Mouse (Mus musculus) adrenal gland, adult 18-20 months (tissue): ENCODE measurements around the gene Ola1. TPM values are rescaled to one million over a fixed set of nuclear protein-coding genes. Genes with fewer than 3 reads are reported as not detected.

ENCODE experiments used
- total RNA-seq, 2 experiments: library from RNA; stranded (reverse); gene quantifications; 1 replicate in 1 of 2; 2 replicates in 1 of 2; pipeline ENCODE4 v1.2.3; 2021

Ola1 gene
- total RNA-seq, 2 experiments from 2014 or later, result 48.1 to 54.0 TPM

Other genes starting within 250 kb of the Ola1 start
- 10 to 100 TPM; 48.2 to 57.3 TPM for gene Sp3, start 238.5 kb downstream of the Ola1 start, total RNA-seq
- gene Gm11084, start 232.2 kb downstream of the Ola1 start, total RNA-seq, result not detected
- not detected for gene Sp9, start 53.0 kb upstream of the Ola1 start, total RNA-seq
- 10 to 100 TPM; 18.8 to 21.2 TPM for gene Scrn3, start 93.7 kb upstream of the Ola1 start, total RNA-seq
- 10 to 100 TPM; 12.9 to 16.7 TPM for gene Cir1, start 93.8 kb upstream of the Ola1 start, total RNA-seq
- gene Gpr155, start 167.6 kb upstream of the Ola1 start, total RNA-seq, result 1 to 10 TPM; 6.2 to 8.4 TPM